Mouse (Mus musculus): Measurements from ENCODE around the gene Rbm20. TPM values are rescaled to one million over a fixed set of nuclear protein-coding genes. Genes with fewer than 3 reads are reported as not detected.

The Rbm20 gene
- total and polyA plus RNA-seq, 2 experiments from 2014 or later: 1.4 to 3.4 TPM

GRCm38 (mm10) chr19:53869427-53870385, 192.6 kb downstream of the Rbm20 start:
- Histone ChIP-seq H3K9me3 (ENCODE audit: low read length) (no peaks in the 10 kb centered on the region), H3K9ac (no peak overlapping the region), H3K4me1 (ENCODE audit: insufficient read depth) (no peaks in the 10 kb centered on the region), H3K36me3 (ENCODE audit: insufficient read depth) (no peaks in the 10 kb centered on the region), H3K27me3 (ENCODE audit: insufficient read depth, low read length) (no peaks in the 10 kb centered on the region), H3K4me3 (ENCODE audit: low read depth, low read length) (no peak overlapping the region), H3K27ac (ENCODE audit: low read depth, low read length) (no peak overlapping the region), H3K4me2 (ENCODE audit: low read depth) (no peak overlapping the region)
- ATAC-seq: no peak
- WGBS: 83% methylated on average over 4 of the region's 4 CpGs
- no peak for DNase-seq
- no peak for TF ChIP-seq CTCF (IDR thresholded peaks at IDR 0.05; ENCODE audit: low read depth)

- Histone ChIP-seq H3K36me3 (ENCODE audit: insufficient read depth) (no peaks in the 10 kb centered on the region), H3K4me3 (ENCODE audit: low read depth, low read length) (no peak overlapping the region), H3K27me3 (ENCODE audit: insufficient read depth, low read length) (no peaks in the 10 kb centered on the region), H3K4me2 (ENCODE audit: low read depth) (no peak overlapping the region), H3K4me1 (ENCODE audit: insufficient read depth) (no peaks in the 10 kb centered on the region), H3K9me3 (ENCODE audit: low read length) (no peaks in the 10 kb centered on the region), H3K27ac (ENCODE audit: low read depth, low read length) (no peak overlapping the region), H3K9ac (no peak overlapping the region)
- no peak for TF ChIP-seq CTCF (IDR thresholded peaks at IDR 0.05; ENCODE audit: low read depth)
- no peak for DNase-seq
- WGBS: 63% methylated on average over 2 of the region's 2 CpGs
- ATAC-seq: no peak
Measured at GRCm38 (mm10) chr19:53870568-53870967, 193.5 kb downstream of the Rbm20 start.

GRCm38 (mm10) chr19:53871502-53871901, 194.4 kb downstream of the Rbm20 start:
- ATAC-seq (no peak), DNase-seq (no peak)
- Histone ChIP-seq H3K9ac (no peak overlapping the region), H3K36me3 (ENCODE audit: insufficient read depth) (no peaks in the 10 kb centered on the region), H3K4me2 (ENCODE audit: low read depth) (no peak overlapping the region), H3K4me1 (ENCODE audit: insufficient read depth) (no peaks in the 10 kb centered on the region), H3K27ac (ENCODE audit: low read depth, low read length) (no peak overlapping the region), H3K27me3 (ENCODE audit: insufficient read depth, low read length) (no peaks in the 10 kb centered on the region), H3K4me3 (ENCODE audit: low read depth, low read length) (no peak overlapping the region), H3K9me3 (ENCODE audit: low read length) (no peaks in the 10 kb centered on the region)
- WGBS: 84% methylated on average over 6 of the region's 6 CpGs
- TF ChIP-seq CTCF (IDR thresholded peaks at IDR 0.05; ENCODE audit: low read depth): no peak

- DNase-seq: no peak
- no peaks in the 10 kb centered on the region for H3K36me3 ChIP-seq (ENCODE audit: insufficient read depth)
- WGBS: 88% methylated on average over 6 of the region's 6 CpGs
Measured at GRCm38 (mm10) chr19:53872994-53873713, 196.0 kb downstream of the Rbm20 start.

GRCm38 (mm10) chr19:53875246-53875645, 198.1 kb downstream of the Rbm20 start:
- no peak overlapping the region for H3K4me3 ChIP-seq (ENCODE audit: low read depth, low read length)
- H3K4me2 ChIP-seq (ENCODE audit: low read depth): no peak overlapping the region
- no peaks in the 10 kb centered on the region for H3K9me3 ChIP-seq (ENCODE audit: low read length)
- H3K36me3 ChIP-seq (ENCODE audit: insufficient read depth): no peaks in the 10 kb centered on the region
- H3K9ac ChIP-seq: no peak overlapping the region
- 62% methylated on average over 6 of the region's 6 CpGs for WGBS
- H3K27ac ChIP-seq (ENCODE audit: low read depth, low read length): no peak overlapping the region
- no peak for DNase-seq
- no peaks in the 10 kb centered on the region for H3K4me1 ChIP-seq (ENCODE audit: insufficient read depth)
- no peak for ATAC-seq
- no peak for TF ChIP-seq CTCF (IDR thresholded peaks at IDR 0.05; ENCODE audit: low read depth)
- no peaks in the 10 kb centered on the region for H3K27me3 ChIP-seq (ENCODE audit: insufficient read depth, low read length)

More at GRCm38 (mm10) chr19:53872994-53873713, 196.0 kb downstream of the Rbm20 start:
- Histone ChIP-seq H3K4me2 (ENCODE audit: low read depth) (no peak overlapping the region), H3K9me3 (ENCODE audit: low read length) (no peaks in the 10 kb centered on the region), H3K27me3 (ENCODE audit: insufficient read depth, low read length) (no peaks in the 10 kb centered on the region), H3K27ac (ENCODE audit: low read depth, low read length) (no peak overlapping the region), H3K9ac (no peak overlapping the region), H3K4me3 (ENCODE audit: low read depth, low read length) (no peak overlapping the region), H3K4me1 (ENCODE audit: insufficient read depth) (no peaks in the 10 kb centered on the region)
- no peak for ATAC-seq
- no peak for TF ChIP-seq CTCF (IDR thresholded peaks at IDR 0.05; ENCODE audit: low read depth)

GRCm38 (mm10) chr19:53877779-53878178, 200.7 kb downstream of the Rbm20 start:
- Histone ChIP-seq H3K9ac (no peak overlapping the region), H3K27me3 (ENCODE audit: insufficient read depth, low read length) (no peaks in the 10 kb centered on the region), H3K9me3 (ENCODE audit: low read length) (no peaks in the 10 kb centered on the region), H3K27ac (ENCODE audit: low read depth, low read length) (no peak overlapping the region), H3K4me3 (ENCODE audit: low read depth, low read length) (no peak overlapping the region), H3K4me2 (ENCODE audit: low read depth) (no peak overlapping the region), H3K4me1 (ENCODE audit: insufficient read depth) (no peaks in the 10 kb centered on the region), H3K36me3 (ENCODE audit: insufficient read depth) (no peaks in the 10 kb centered on the region)
- DNase-seq: no peak
- WGBS: 73% methylated on average over 1 of the region's 1 CpGs
- TF ChIP-seq CTCF (IDR thresholded peaks at IDR 0.05; ENCODE audit: low read depth): no peak
- no peak for ATAC-seq

- no peaks in the 10 kb centered on the region for H3K27me3 ChIP-seq (ENCODE audit: insufficient read depth, low read length)
- no peak overlapping the region for H3K4me2 ChIP-seq (ENCODE audit: low read depth)
- H3K4me1 ChIP-seq (ENCODE audit: insufficient read depth): no peaks in the 10 kb centered on the region
- no peaks in the 10 kb centered on the region for H3K36me3 ChIP-seq (ENCODE audit: insufficient read depth)
- no peaks in the 10 kb centered on the region for H3K9me3 ChIP-seq (ENCODE audit: low read length)
- H3K27ac ChIP-seq (ENCODE audit: low read depth, low read length): no peak overlapping the region
- no peak for TF ChIP-seq CTCF (IDR thresholded peaks at IDR 0.05; ENCODE audit: low read depth)
- ATAC-seq (no peak), DNase-seq (no peak)
- H3K4me3 ChIP-seq (ENCODE audit: low read depth, low read length): no peak overlapping the region
- 80% methylated on average over 1 of the region's 1 CpGs for WGBS
- no peak overlapping the region for H3K9ac ChIP-seq
Measured at GRCm38 (mm10) chr19:53880460-53880859, 203.4 kb downstream of the Rbm20 start.

All from forebrain, postnatal 0 days (tissue).